Mouse (Mus musculus) MEL (cell line): Measurements from ENCODE around the gene Parp11. TPM values are rescaled to one million over a fixed set of nuclear protein-coding genes. Genes with fewer than 3 reads are reported as not detected.

ENCODE experiments used
- DNase-seq: peaks from one replicate; pipeline ENCODE4 v3.0.0; 2011; ENCODE audit warnings: low read depth, low spot score
- H3K27ac ChIP-seq: 2 replicates; pipeline ENCODE4 v1.5.1; 2012; ENCODE audit warnings: low read depth, mild to moderate bottlenecking, control low read depth, low read length, moderate library complexity; ENCODE audit not compliant: control insufficient read depth
- H3K27me3 ChIP-seq, 2 experiments: fragments of 150-350 bp in 1 of 2; sonication (generic) in 1 of 2; 2 replicates each; pipeline ENCODE4 v1.6.1; 2012; ENCODE audit warnings: low read length in 2 of 2, mild to moderate bottlenecking in 2 of 2, improper control_type of control experiment in 1 of 2, moderate library complexity in 1 of 2; ENCODE audit not compliant: insufficient read depth in 2 of 2, control insufficient read depth in 1 of 2
- H3K36me3 ChIP-seq, 2 experiments: 2 replicates each; pipeline ENCODE4 v1.6.1; 2012 to 2014; ENCODE audit warnings: low read length in 2 of 2, improper control_type of control experiment in 1 of 2, inconsistent platforms in 1 of 2, mild to moderate bottlenecking in 1 of 2; ENCODE audit not compliant: insufficient read depth in 2 of 2, control insufficient read depth in 1 of 2
- H3K4me1 ChIP-seq, 2 experiments: fragments of 150-350 bp in 1 of 2; sonication (generic) in 1 of 2; 2 replicates each; pipeline ENCODE4 v1.6.1; 2012; ENCODE audit warnings: low read length in 2 of 2, improper control_type of control experiment in 1 of 2, mild to moderate bottlenecking in 1 of 2; ENCODE audit not compliant: insufficient read depth in 2 of 2, control insufficient read depth in 1 of 2
- H3K4me3 ChIP-seq, 2 experiments: fragments of 150-350 bp in 1 of 2; sonication (generic) in 1 of 2; 2 replicates each; pipeline ENCODE4 v1.5.1; 2012; ENCODE audit warnings: low read depth in 2 of 2, low read length in 2 of 2, mild to moderate bottlenecking in 2 of 2, moderate library complexity in 2 of 2, control low read depth in 1 of 2, improper control_type of control experiment in 1 of 2; ENCODE audit not compliant: control insufficient read depth in 1 of 2, insufficient read depth in 1 of 2
- H3K79me2 ChIP-seq: 2 replicates; pipeline ENCODE4 v1.6.1; 2012; ENCODE audit warnings: mild to moderate bottlenecking, low read length, moderate library complexity; ENCODE audit not compliant: control insufficient read depth, poor library complexity, insufficient read depth
- H3K9ac ChIP-seq: 2 replicates; pipeline ENCODE4 v1.6.1; 2012; ENCODE audit warnings: low read depth, mild to moderate bottlenecking, control low read depth, low read length, moderate library complexity; ENCODE audit not compliant: control insufficient read depth, poor library complexity, severe bottlenecking
- H3K9me3 ChIP-seq: fragments of 150-350 bp; sonication (generic); replicated peaks from 2 replicates; pipeline ENCODE4 v1.6.1; 2012; ENCODE audit warnings: mild to moderate bottlenecking, low read length, improper control_type of control experiment, moderate library complexity; ENCODE audit not compliant: insufficient read depth
- BHLHE40 ChIP-seq: IDR thresholded peaks from 2 replicates; pipeline ENCODE4 v1.6.1; 2012; ENCODE audit warnings: low read depth, mild to moderate bottlenecking, inconsistent platforms, low read length, improper control_type of control experiment, borderline replicate concordance
- CHD1 ChIP-seq: IDR thresholded peaks from 2 replicates; pipeline ENCODE4 v1.6.1; 2012; ENCODE audit warnings: low read depth, mild to moderate bottlenecking, inconsistent platforms, low read length, improper control_type of control experiment
- CHD2 ChIP-seq: IDR thresholded peaks from 2 replicates; pipeline ENCODE4 v1.6.1; 2011; ENCODE audit warnings: low read length, improper control_type of control experiment
- CTCF ChIP-seq, 3 experiments: IDR thresholded peaks in 2 of 3; conservative IDR thresholded peaks in 1 of 3; 2 replicates each; pipeline ENCODE4 v1.5.1; 2011 to 2012; ENCODE audit warnings: low read length in 3 of 3, low read depth in 2 of 3, mild to moderate bottlenecking in 2 of 3, improper control_type of control experiment in 1 of 3, inconsistent platforms in 1 of 3, mixed read lengths in 1 of 3, moderate library complexity in 1 of 3; ENCODE audit not compliant: control insufficient read depth in 1 of 3, insufficient read depth in 1 of 3, poor library complexity in 1 of 3, severe bottlenecking in 1 of 3
- E2F4 ChIP-seq: IDR thresholded peaks from 2 replicates; pipeline ENCODE4 v1.6.1; 2011; ENCODE audit warnings: low read depth, low read length, improper control_type of control experiment, borderline replicate concordance
- EP300 ChIP-seq, 2 experiments: IDR thresholded peaks; 2 replicates each; pipeline ENCODE4 v1.6.1; 2011; ENCODE audit warnings: improper control_type of control experiment in 2 of 2, low read length in 2 of 2, low read depth in 1 of 2, mild to moderate bottlenecking in 1 of 2
- ETS1 ChIP-seq: IDR thresholded peaks from 2 replicates; pipeline ENCODE4 v1.6.1; 2012; ENCODE audit warnings: low read depth, mild to moderate bottlenecking, inconsistent platforms, low read length, improper control_type of control experiment, moderate library complexity
- GATA1 ChIP-seq: IDR thresholded peaks from 2 replicates; pipeline ENCODE4 v1.6.1; 2011; ENCODE audit warnings: low read depth, low read length, improper control_type of control experiment
- HCFC1 ChIP-seq: IDR thresholded peaks from 2 replicates; pipeline ENCODE4 v1.6.1; 2012; ENCODE audit warnings: low read depth, mild to moderate bottlenecking, inconsistent platforms, low read length, improper control_type of control experiment, moderate library complexity
- JUND ChIP-seq: IDR thresholded peaks from 2 replicates; pipeline ENCODE4 v1.6.1; 2011; ENCODE audit warnings: low read depth, mild to moderate bottlenecking, improper control_type of control experiment, low read length
- KAT2A ChIP-seq: conservative IDR thresholded peaks from 2 replicates; pipeline ENCODE4 v1.6.1; 2012; ENCODE audit warnings: low read depth, low read length, improper control_type of control experiment, inconsistent platforms
- MAX ChIP-seq: IDR thresholded peaks from 2 replicates; pipeline ENCODE4 v1.6.1; 2011; ENCODE audit warnings: low read length, improper control_type of control experiment
- MYC ChIP-seq: IDR thresholded peaks from 2 replicates; pipeline ENCODE4 v1.6.1; 2011; ENCODE audit warnings: low read depth, mild to moderate bottlenecking, low read length, improper control_type of control experiment, moderate library complexity
- NRF1 ChIP-seq: IDR thresholded peaks from 2 replicates; pipeline ENCODE4 v1.6.1; 2014; ENCODE audit warnings: low read depth, mild to moderate bottlenecking, inconsistent platforms, low read length, improper control_type of control experiment, moderate library complexity; ENCODE audit not compliant: poor library complexity, insufficient read depth, severe bottlenecking
- POLR2A ChIP-seq, 2 experiments: IDR thresholded peaks; 2 replicates each; pipeline ENCODE4 v1.6.1; 2011 to 2012; ENCODE audit warnings: low read length in 2 of 2, mild to moderate bottlenecking in 2 of 2, control low read depth in 1 of 2, improper control_type of control experiment in 1 of 2, low read depth in 1 of 2, moderate library complexity in 1 of 2; ENCODE audit not compliant: control insufficient read depth in 1 of 2, insufficient read depth in 1 of 2, poor library complexity in 1 of 2
- POLR2AphosphoS2 ChIP-seq: IDR thresholded peaks from 2 replicates; pipeline ENCODE4 v1.6.1; 2011; ENCODE audit warnings: low read length, improper control_type of control experiment
- RAD21 ChIP-seq: IDR thresholded peaks from 2 replicates; pipeline ENCODE4 v1.6.1; 2011; ENCODE audit warnings: mild to moderate bottlenecking, low read depth, low read length, improper control_type of control experiment
- RCOR1 ChIP-seq: IDR thresholded peaks from 2 replicates; pipeline ENCODE4 v1.6.1; 2012; ENCODE audit warnings: low read depth, mild to moderate bottlenecking, inconsistent platforms, low read length, improper control_type of control experiment
- SMC3 ChIP-seq: IDR thresholded peaks from 2 replicates; pipeline ENCODE4 v1.6.1; 2011; ENCODE audit warnings: low read depth, low read length, improper control_type of control experiment
- TCF12 ChIP-seq: IDR thresholded peaks from 2 replicates; pipeline ENCODE4 v1.6.1; 2014; ENCODE audit warnings: low read depth, mild to moderate bottlenecking, inconsistent platforms, low read length, improper control_type of control experiment, moderate library complexity
- UBTF ChIP-seq: IDR thresholded peaks from 2 replicates; pipeline ENCODE4 v1.6.1; 2012; ENCODE audit warnings: low read depth, mild to moderate bottlenecking, inconsistent platforms, low read length, improper control_type of control experiment, moderate library complexity, borderline replicate concordance; ENCODE audit not compliant: insufficient read depth
- USF2 ChIP-seq, 2 experiments: IDR thresholded peaks; 2 replicates each; pipeline ENCODE4 v1.6.1; 2011 to 2012; ENCODE audit warnings: improper control_type of control experiment in 2 of 2, low read length in 2 of 2, borderline replicate concordance in 1 of 2, inconsistent platforms in 1 of 2, low read depth in 1 of 2, mild to moderate bottlenecking in 1 of 2; ENCODE audit not compliant: insufficient read depth in 1 of 2
- ZKSCAN1 ChIP-seq: IDR thresholded peaks from 2 replicates; pipeline ENCODE4 v1.6.1; 2012; ENCODE audit warnings: low read depth, mild to moderate bottlenecking, inconsistent platforms, low read length, improper control_type of control experiment, moderate library complexity
- ZMIZ1 ChIP-seq: IDR thresholded peaks from 2 replicates; pipeline ENCODE4 v1.6.1; 2012; ENCODE audit warnings: low read depth, mild to moderate bottlenecking, inconsistent platforms, low read length, improper control_type of control experiment, moderate library complexity
- polyA plus RNA-seq, 2 experiments: library from polyadenylated mRNA; stranded (reverse) in 1 of 2; unstranded in 1 of 2; fragments of >175 nt in 1 of 2; fragments of >200 nt in 1 of 2; gene quantifications; 2 replicates each; pipeline versions ENCODE4 v1.2.1 to v1.2.4; 2012; ENCODE audit warnings: low replicate concordance in 2 of 2, low read depth in 1 of 2; ENCODE audit not compliant: insufficient read length in 2 of 2, insufficient read depth in 1 of 2, missing spikeins in 1 of 2
- total RNA-seq: library from RNA; depleted of rRNA; stranded (reverse); fragments of 300-350 nt; gene quantifications from 2 replicates; pipeline ENCODE4 v1.2.3, GENCODE M21; 2012

Gene Parp11
- total and polyA plus RNA-seq, 3 experiments: 5.9 to 8.2 TPM; not detected in 1

GRCm38 (mm10) chr6:127491046-127491445 is 44.4 kb downstream of the Parp11 start:
- H3K79me2 ChIP-seq: no peaks in the 10 kb centered on the region
- H3K27ac ChIP-seq: no peak overlapping the region
- H3K36me3 ChIP-seq: no peaks in the 10 kb centered on the region
- no peak overlapping the region for H3K4me3 ChIP-seq
- no peaks in the 10 kb centered on the region for H3K4me1 ChIP-seq
- H3K27me3 ChIP-seq: no peaks in the 10 kb centered on the region
- no peaks in the 10 kb centered on the region for H3K9me3 ChIP-seq
- TF ChIP-seq CHD1 (no peak), HCFC1 (no peak), POLR2A (IDR thresholded peaks at IDR 0.05; ENCODE audit: control insufficient read depth in 1 of 2, insufficient read depth in 1 of 2, low read depth in 1 of 2, low read length in 2 of 2, poor library complexity in 1 of 2) (no peak), TCF12 (no peak), EP300 (IDR thresholded peaks at IDR 0.05; ENCODE audit: low read depth in 1 of 2, low read length in 2 of 2) (no peak), ZMIZ1 (no peak), UBTF (no peak), MAX (no peak), BHLHE40 (no peak), JUND (no peak), CHD2 (no peak), ZKSCAN1 (no peak), RAD21 (no peak), SMC3 (no peak), MYC (no peak), GATA1 (no peak), CTCF (IDR thresholded peaks at IDR 0.05 in 2 of 3, conservative IDR thresholded peaks at IDR 0.05 in 1 of 3; ENCODE audit: control insufficient read depth in 1 of 3, insufficient read depth in 1 of 3, low read depth in 2 of 3, low read length in 3 of 3, poor library complexity in 1 of 3, severe bottlenecking in 1 of 3) (no peak), RCOR1 (no peak), NRF1 (no peak), POLR2AphosphoS2 (no peak)
- peak; percentile 19 for DNase-seq
- no peak overlapping the region for H3K9ac ChIP-seq

- Histone ChIP-seq H3K9ac (no peak overlapping the region), H3K27ac (no peak overlapping the region), H3K4me1 (no peaks in the 10 kb centered on the region), H3K9me3 (no peaks in the 10 kb centered on the region), H3K79me2 (no peaks in the 10 kb centered on the region), H3K27me3 (no peaks in the 10 kb centered on the region), H3K4me3 (no peak overlapping the region), H3K36me3 (no peaks in the 10 kb centered on the region)
- TF ChIP-seq RCOR1 (no peak), ETS1 (no peak), KAT2A (no peak), CHD1 (no peak), USF2 (IDR thresholded peaks at IDR 0.05; ENCODE audit: borderline replicate concordance in 1 of 2, insufficient read depth in 1 of 2, low read depth in 1 of 2, low read length in 2 of 2) (no peak), RAD21 (no peak), POLR2AphosphoS2 (no peak), CTCF (IDR thresholded peaks at IDR 0.05 in 2 of 3, conservative IDR thresholded peaks at IDR 0.05 in 1 of 3; ENCODE audit: control insufficient read depth in 1 of 3, insufficient read depth in 1 of 3, low read depth in 2 of 3, low read length in 3 of 3, poor library complexity in 1 of 3, severe bottlenecking in 1 of 3) (no peak), E2F4 (no peak), SMC3 (no peak)
- DNase-seq: peak; percentile 22
Measured at GRCm38 (mm10) chr6:127492561-127492960, 45.9 kb downstream of the Parp11 start.
